Mouse (Mus musculus) spleen, adult 2 months (tissue): ENCODE data around the gene Casz1. TPM values are rescaled to one million over a fixed set of nuclear protein-coding genes. Genes with fewer than 3 reads are reported as not detected.

ENCODE experiments used
- DNase-seq, 2 experiments: peaks; one replicate each; pipeline versions ENCODE4 v3.0.0 to v3.0.0-alpha.2; 2012 to 2021; ENCODE audit warnings: low spot score in 2 of 2, low read depth in 1 of 2
- H3K27ac ChIP-seq: fragments of 200-500 bp; 2 replicates; pipeline ENCODE4 v1.5.1; 2012; ENCODE audit warnings: low read length, inconsistent platforms; ENCODE audit not compliant: insufficient read depth
- H3K27me3 ChIP-seq: fragments of 200-500 bp; 2 replicates; pipeline ENCODE4 v1.6.1; 2012; ENCODE audit warnings: mild to moderate bottlenecking, moderate library complexity, low read length, inconsistent platforms; ENCODE audit not compliant: control insufficient read depth, insufficient read depth
- H3K36me3 ChIP-seq: fragments of 200-500 bp; 2 replicates; pipeline ENCODE4 v1.6.1; 2012; ENCODE audit warnings: mild to moderate bottlenecking, low read length, inconsistent platforms; ENCODE audit not compliant: control insufficient read depth, insufficient read depth
- H3K4me1 ChIP-seq: fragments of 200-500 bp; 2 replicates; pipeline ENCODE4 v1.6.1; 2011; ENCODE audit warnings: inconsistent platforms; ENCODE audit not compliant: control insufficient read depth, insufficient read depth, insufficient read length
- H3K4me3 ChIP-seq: fragments of 200-500 bp; 2 replicates; pipeline ENCODE4 v1.5.1; 2011; ENCODE audit warnings: mild to moderate bottlenecking, inconsistent platforms; ENCODE audit not compliant: insufficient read depth, insufficient read length; ENCODE audit errors: extremely low read depth
- CTCF ChIP-seq: fragments of 200-500 bp; IDR thresholded peaks from 2 replicates; pipeline ENCODE4 v1.5.1; 2011; ENCODE audit warnings: mild to moderate bottlenecking, inconsistent platforms; ENCODE audit not compliant: insufficient read depth, insufficient read length, insufficient replicate concordance; ENCODE audit errors: extremely low read depth
- POLR2A ChIP-seq: fragments of 200-500 bp; IDR thresholded peaks from 2 replicates; pipeline ENCODE4 v1.6.1; 2011; ENCODE audit warnings: low read depth, low read length, inconsistent platforms
- WGBS: fragments of 180-500 bp; shearing (Covaris S2); methylation state at CpG from one replicate; pipeline ENCODE4 v1.1.7; 2018; 5-methylcytosine and 5-hydroxymethylcytosine counted together
- polyA plus RNA-seq: library from polyadenylated mRNA; depleted of rRNA; stranded (reverse); fragments of >200 nt; gene quantifications from 2 replicates; pipeline ENCODE4 v1.2.3, GENCODE M21; 2012

Casz1 gene
- polyA plus RNA-seq, 1 experiment = 6.0 TPM

DNA sequence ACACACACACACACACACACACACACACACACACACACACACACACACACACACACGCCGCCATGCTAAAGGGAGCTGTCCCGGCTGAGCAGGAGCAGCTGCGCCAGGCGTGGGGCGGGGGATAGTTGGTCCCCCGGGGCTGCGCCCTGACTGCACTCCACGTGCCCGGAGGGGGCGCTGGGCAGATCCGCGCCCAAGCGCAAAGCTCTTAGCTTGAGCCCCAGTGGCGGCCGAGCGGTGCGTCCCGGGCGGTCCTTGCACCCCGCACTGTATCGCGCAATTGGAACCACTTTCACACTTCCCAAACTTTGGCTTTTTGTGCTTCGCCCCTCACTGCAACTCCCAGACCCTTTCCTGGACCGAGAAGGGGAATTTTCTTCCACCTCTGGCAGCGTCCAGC, 2.6 kb downstream of the Casz1 start:
- DNase-seq = no peak
- Histone ChIP-seq H3K27me3 (peaks cover 22% of the 10 kb centered on the region), H3K4me3 (no peak overlapping the region)

DNA sequence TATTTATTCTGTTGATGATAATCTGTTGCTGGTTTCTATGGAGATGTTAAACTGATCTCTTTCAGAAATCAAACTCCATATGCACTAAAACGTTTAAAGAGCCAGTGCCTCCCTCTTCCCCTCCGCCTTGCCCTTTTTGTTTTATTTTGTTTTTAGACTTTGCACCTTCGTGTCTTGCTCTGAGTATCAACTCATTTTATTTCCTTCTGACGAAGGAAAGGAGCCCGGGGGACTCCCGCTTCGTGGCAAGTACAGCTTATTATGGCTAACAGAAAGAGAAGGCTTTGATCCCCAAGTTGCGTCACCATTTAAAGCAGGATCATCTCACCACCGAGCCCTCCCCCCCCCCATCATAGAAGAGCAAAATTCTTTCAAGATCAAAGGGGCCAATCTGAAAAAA, 3.2 kb downstream of the Casz1 start:
- no peak for DNase-seq
- 12% methylated on average over 9 of the region's 9 CpGs for WGBS
- TF ChIP-seq POLR2A (no peak), CTCF (no peak)
- Histone ChIP-seq H3K27ac (no peak overlapping the region), H3K4me3 (no peak overlapping the region), H3K36me3 (no peaks in the 10 kb centered on the region), H3K4me1 (no peaks in the 10 kb centered on the region; the same call in 1 of the 2 replicates), H3K27me3 (peaks cover 22% of the 10 kb centered on the region)

More for the DNA sequence above, 2.6 kb downstream of the Casz1 start:
- WGBS = 3% methylated on average over 26 of the region's 26 CpGs
- TF ChIP-seq POLR2A = no peak
- TF ChIP-seq CTCF = no peak
- H3K27ac ChIP-seq = no peak overlapping the region
- no peaks in the 10 kb centered on the region for H3K36me3 ChIP-seq
- H3K4me1 ChIP-seq = no peaks in the 10 kb centered on the region; the same call in 1 of the 2 replicates

DNA sequence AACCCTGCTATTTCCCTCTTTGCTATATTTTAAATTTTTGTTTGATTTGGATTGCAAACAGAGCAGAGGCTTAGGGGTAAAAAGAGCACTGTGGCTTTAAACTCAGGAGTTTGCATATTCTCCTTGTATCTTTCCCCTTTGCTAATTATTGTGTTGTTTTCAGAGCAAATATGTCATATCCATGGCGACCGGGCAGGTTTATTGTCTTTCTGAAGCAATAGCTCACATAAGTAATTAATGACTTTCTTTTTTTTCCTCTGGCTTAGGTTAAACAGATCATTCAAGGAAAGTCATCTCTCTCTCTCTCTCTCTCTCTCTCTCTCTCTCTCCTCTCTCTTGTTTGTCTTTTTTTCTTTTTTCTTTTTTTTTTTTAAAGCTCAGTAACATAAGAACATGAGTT, 4.6 kb downstream of the Casz1 start:
- no peaks in the 10 kb centered on the region; the same call in 1 of the 2 replicates for H3K4me1 ChIP-seq
- H3K36me3 ChIP-seq = no peaks in the 10 kb centered on the region
- peaks cover 22% of the 10 kb centered on the region for H3K27me3 ChIP-seq
- no peak for TF ChIP-seq CTCF
- H3K4me3 ChIP-seq = no peak overlapping the region
- no peak for DNase-seq
- no peak overlapping the region for H3K27ac ChIP-seq
- WGBS = 58% methylated on average over 2 of the region's 2 CpGs

DNA sequence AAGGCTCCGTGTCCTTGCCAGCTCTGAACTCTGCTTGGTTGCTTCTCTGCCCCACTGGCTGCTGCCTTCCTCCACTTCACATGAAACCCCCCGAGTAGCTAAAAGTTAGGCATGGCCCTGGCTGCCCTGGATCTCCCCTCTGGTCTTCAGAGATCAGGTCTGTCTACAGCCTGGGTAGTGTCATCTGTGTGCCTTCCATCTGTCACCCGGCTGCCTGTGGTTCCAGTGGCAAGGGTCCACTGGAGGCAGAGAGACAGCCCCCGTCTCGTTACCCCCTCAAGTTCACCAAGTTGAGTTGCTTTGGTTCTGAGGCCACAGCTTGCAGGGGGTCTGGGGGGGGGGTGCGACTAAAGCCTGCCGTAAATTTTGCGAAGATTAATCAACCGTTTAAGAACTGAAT, 6.5 kb downstream of the Casz1 start:
- Histone ChIP-seq H3K27ac (no peak overlapping the region), H3K4me1 (no peaks in the 10 kb centered on the region), H3K36me3 (no peaks in the 10 kb centered on the region), H3K4me3 (no peak overlapping the region), H3K27me3 (peaks cover 7% of the 10 kb centered on the region)
- no peak for DNase-seq
- WGBS = 82% methylated on average over 9 of the region's 9 CpGs
- TF ChIP-seq POLR2A (no peak), CTCF (no peak)

DNA sequence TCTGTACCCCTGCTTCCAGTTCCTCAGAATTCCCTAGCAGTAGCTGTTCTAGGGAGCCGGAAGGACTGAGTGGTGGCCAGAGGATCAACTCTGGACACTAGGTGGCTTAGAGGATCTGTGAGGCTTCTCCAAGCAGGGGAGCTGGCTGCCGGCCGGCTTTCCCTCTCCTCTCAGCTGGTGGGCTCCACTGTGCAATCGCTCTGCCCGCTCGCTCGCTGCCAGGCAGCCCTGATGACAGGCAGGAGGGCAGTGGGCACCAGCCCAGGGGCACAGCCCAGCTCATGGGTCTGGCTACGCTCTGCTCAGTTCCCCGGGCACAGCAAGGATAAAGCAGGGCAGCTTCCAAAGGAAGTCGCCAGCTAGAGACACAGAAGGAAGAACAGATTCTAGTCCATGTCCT, 7.7 kb downstream of the Casz1 start:
- no peak for TF ChIP-seq POLR2A
- no peak for TF ChIP-seq CTCF
- DNase-seq = no peak
- Histone ChIP-seq H3K4me1 (no peaks in the 10 kb centered on the region), H3K4me3 (no peak overlapping the region), H3K27me3 (peaks cover 2% of the 10 kb centered on the region; the same call in 1 of the 2 replicates), H3K27ac (no peak overlapping the region), H3K36me3 (no peaks in the 10 kb centered on the region)
- 57% methylated on average over 10 of the region's 10 CpGs for WGBS

DNA sequence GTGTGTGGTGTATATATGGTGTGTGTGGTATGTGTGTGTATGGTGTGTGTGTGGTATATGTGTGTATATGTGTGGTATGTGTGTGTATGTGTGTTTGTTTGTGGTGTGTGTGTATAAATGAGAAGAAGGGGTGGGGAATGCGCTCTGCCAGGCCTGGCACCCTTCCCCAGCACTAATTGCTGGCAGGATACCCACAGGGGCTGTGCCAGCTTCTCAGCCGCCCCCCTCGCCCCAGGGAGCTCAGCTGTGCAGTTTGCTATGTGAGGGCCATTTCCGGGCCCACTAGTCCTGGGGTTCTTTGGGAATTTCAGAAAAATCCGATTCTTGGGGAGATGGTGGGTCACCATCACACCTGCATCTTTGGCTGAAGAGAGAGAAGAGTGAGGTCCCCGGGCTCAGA, 9.0 kb downstream of the Casz1 start:
- DNase-seq = no peak
- TF ChIP-seq POLR2A (no peak), CTCF (no peak)
- Histone ChIP-seq H3K27me3 (peaks cover 2% of the 10 kb centered on the region; the same call in 1 of the 2 replicates), H3K27ac (no peak overlapping the region), H3K4me1 (no peaks in the 10 kb centered on the region), H3K36me3 (no peaks in the 10 kb centered on the region), H3K4me3 (no peak overlapping the region)
- 94% methylated on average over 6 of the region's 6 CpGs for whole genome bisulfite sequencing

DNA sequence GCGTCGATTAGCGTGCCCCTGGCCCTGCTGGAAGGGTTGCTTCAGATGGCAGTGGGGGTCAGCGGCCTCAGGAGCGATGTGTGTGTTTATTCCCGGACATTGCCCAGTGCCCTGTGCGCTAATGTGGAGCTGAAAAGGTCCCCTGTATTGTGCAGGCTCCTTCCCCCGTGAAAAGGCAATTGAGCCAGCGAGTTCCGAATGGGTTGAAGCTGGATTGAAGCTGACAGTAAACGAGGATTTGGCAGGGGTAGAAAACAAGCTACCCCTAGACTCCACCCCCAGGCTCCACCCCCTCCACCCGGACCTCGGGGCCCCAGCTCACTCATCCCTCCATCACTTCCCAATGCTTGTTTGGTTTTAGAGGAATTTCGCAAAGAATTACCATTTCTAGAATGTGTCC, 12.3 kb downstream of the Casz1 start:
- H3K36me3 ChIP-seq = no peaks in the 10 kb centered on the region
- DNase-seq = no peak
- H3K27me3 ChIP-seq = no peaks in the 10 kb centered on the region
- H3K27ac ChIP-seq = no peak overlapping the region
- H3K4me3 ChIP-seq = no peak overlapping the region
- TF ChIP-seq CTCF (no peak), POLR2A (no peak)
- no peaks in the 10 kb centered on the region; the same call in 1 of the 2 replicates for H3K4me1 ChIP-seq
- WGBS = 51% methylated on average over 14 of the region's 14 CpGs

DNA sequence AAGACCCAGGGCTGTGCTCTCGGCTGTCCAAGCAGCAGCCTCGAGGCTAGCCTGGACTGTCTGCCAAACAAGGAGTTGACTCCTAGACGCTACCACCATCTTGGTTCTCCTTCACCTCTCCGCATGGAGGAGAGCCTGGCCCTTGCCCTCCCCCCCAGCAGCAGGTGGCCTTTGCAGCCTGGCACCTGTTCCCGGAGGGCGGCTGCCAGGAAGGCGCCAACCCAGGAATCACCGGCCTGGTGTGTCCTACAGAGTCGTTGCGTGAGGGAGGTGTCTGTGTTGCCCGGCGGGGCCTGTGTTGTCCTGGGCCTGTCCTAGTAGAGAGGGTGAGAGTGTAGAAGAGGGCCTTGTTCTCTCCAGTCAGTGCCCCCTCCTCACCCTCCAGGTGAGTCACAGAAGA, 13.9 kb downstream of the Casz1 start:
- Histone ChIP-seq H3K27ac (no peak overlapping the region), H3K27me3 (no peaks in the 10 kb centered on the region), H3K4me3 (no peak overlapping the region), H3K4me1 (no peaks in the 10 kb centered on the region; the same call in 1 of the 2 replicates), H3K36me3 (no peaks in the 10 kb centered on the region)
- 87% methylated on average over 12 of the region's 12 CpGs for WGBS
- DNase-seq = no peak
- TF ChIP-seq POLR2A (no peak), CTCF (no peak)
